Mouse (Mus musculus): ENCODE data around the gene Shc2. TPM values are rescaled to one million over a fixed set of nuclear protein-coding genes. Genes with fewer than 3 reads are reported as not detected.

Gene Shc2
- polyA plus RNA-seq, 1 experiment from 2014 or later, result 2.7 TPM

- H3K36me3 ChIP-seq, result no peaks in the 10 kb centered on the region
- WGBS, result 69% methylated on average over 9 of the region's 9 CpGs
- no peak overlapping the region for H3K4me3 ChIP-seq
- 0 out of 2 replicates have a peak, but pooled peaks cover 3% of the 10 kb centered on the region for H3K9me3 ChIP-seq (replicated peaks)
- H3K4me2 ChIP-seq, result no peak overlapping the region
- ATAC-seq (ENCODE audit: insufficient number of reproducible peaks, low FRiP score), result no peak
- H3K9ac ChIP-seq, result no peak overlapping the region
- no peak overlapping the region for H3K27ac ChIP-seq (ENCODE audit: poor library complexity, severe bottlenecking)
- peaks cover 20% of the 10 kb centered on the region for H3K27me3 ChIP-seq (replicated peaks)
- no peaks in the 10 kb centered on the region for H3K4me1 ChIP-seq (replicated peaks)
Measured at GRCm38 (mm10) chr10:79578276-79578675, 59.4 kb downstream of the Shc2 start.

DNA sequence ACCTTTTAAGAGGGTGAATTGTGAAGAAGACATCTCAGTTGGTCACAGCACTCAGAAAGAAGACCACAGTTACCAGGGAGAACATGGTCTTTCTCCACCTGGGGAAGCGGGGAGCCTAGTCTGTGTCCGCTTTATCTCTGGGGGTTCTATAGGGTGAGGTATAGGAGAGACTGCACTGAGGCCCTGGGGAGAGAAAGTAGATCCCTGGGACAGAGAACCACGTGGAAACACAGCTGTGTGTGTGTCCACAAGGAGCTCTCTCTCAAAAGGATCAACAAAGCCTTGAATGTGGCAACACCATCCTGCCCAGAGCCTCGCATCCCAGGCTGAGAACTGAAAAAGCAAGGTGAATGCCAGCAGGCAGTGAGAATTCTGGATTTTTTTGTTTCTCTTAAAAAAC is 60.3 kb downstream of the Shc2 start:
- peaks cover 20% of the 10 kb centered on the region for H3K27me3 ChIP-seq (replicated peaks)
- H3K9me3 ChIP-seq (replicated peaks), result 0 out of 2 replicates have a peak, but pooled peaks cover 3% of the 10 kb centered on the region
- no peak overlapping the region for H3K4me2 ChIP-seq
- H3K9ac ChIP-seq, result no peak overlapping the region
- H3K4me1 ChIP-seq (replicated peaks), result no peaks in the 10 kb centered on the region
- H3K27ac ChIP-seq (ENCODE audit: poor library complexity, severe bottlenecking), result no peak overlapping the region
- ATAC-seq (ENCODE audit: insufficient number of reproducible peaks, low FRiP score), result no peak
- no peak overlapping the region for H3K4me3 ChIP-seq
- WGBS, result 69% methylated on average over 4 of the region's 4 CpGs
- no peaks in the 10 kb centered on the region for H3K36me3 ChIP-seq

GRCm38 (mm10) chr10:79575754-79576153 is 62.0 kb downstream of the Shc2 start:
- ATAC-seq (ENCODE audit: insufficient number of reproducible peaks, low FRiP score), result no peak
- Histone ChIP-seq H3K4me1 (replicated peaks) (no peaks in the 10 kb centered on the region), H3K9me3 (replicated peaks) (peaks cover 5% of the 10 kb centered on the region; the same call in 1 of the 2 replicates), H3K27ac (ENCODE audit: poor library complexity, severe bottlenecking) (no peak overlapping the region), H3K36me3 (no peaks in the 10 kb centered on the region), H3K27me3 (replicated peaks) (peaks cover 18% of the 10 kb centered on the region), H3K4me3 (no peak overlapping the region), H3K4me2 (no peak overlapping the region), H3K9ac (no peak overlapping the region)
- WGBS, result 80% methylated on average over 6 of the region's 6 CpGs

DNA sequence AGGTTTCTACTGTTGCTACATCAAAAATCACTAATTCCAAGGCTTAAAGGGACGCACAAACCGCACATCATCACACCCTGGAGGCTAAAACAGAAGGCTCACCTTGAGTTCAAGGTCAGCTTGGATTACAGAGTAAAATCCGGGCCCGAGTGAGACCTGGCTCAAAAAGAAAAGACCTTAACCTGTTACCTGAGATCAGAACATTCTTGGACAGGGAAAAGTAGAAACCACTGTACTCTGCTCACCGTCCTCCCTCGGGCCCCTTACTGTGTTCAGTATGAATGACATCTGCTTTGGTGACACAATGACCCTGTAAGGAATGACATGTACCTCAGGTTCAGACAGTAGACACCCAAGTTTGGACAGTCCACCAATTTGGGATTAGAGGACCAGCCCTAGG is 62.9 kb downstream of the Shc2 start:
- Histone ChIP-seq H3K4me3 (no peak overlapping the region), H3K27me3 (replicated peaks) (peaks cover 10% of the 10 kb centered on the region), H3K9ac (no peak overlapping the region), H3K9me3 (replicated peaks) (peaks cover 6% of the 10 kb centered on the region; the same call in 1 of the 2 replicates), H3K27ac (ENCODE audit: poor library complexity, severe bottlenecking) (no peak overlapping the region), H3K4me2 (no peak overlapping the region), H3K4me1 (replicated peaks) (no peaks in the 10 kb centered on the region), H3K36me3 (no peaks in the 10 kb centered on the region)
- WGBS, result 82% methylated on average over 6 of the region's 6 CpGs
- no peak for ATAC-seq (ENCODE audit: insufficient number of reproducible peaks, low FRiP score)

GRCm38 (mm10) chr10:79574350-79574749 is 63.4 kb downstream of the Shc2 start:
- Histone ChIP-seq H3K27me3 (replicated peaks) (peaks cover 7% of the 10 kb centered on the region), H3K9ac (no peak overlapping the region), H3K4me1 (replicated peaks) (no peaks in the 10 kb centered on the region), H3K4me2 (no peak overlapping the region), H3K36me3 (no peaks in the 10 kb centered on the region), H3K9me3 (replicated peaks) (peaks cover 6% of the 10 kb centered on the region; the same call in 1 of the 2 replicates), H3K4me3 (no peak overlapping the region), H3K27ac (ENCODE audit: poor library complexity, severe bottlenecking) (no peak overlapping the region)
- no peak for ATAC-seq (ENCODE audit: insufficient number of reproducible peaks, low FRiP score)
- WGBS, result 76% methylated on average over 8 of the region's 8 CpGs

- Histone ChIP-seq H3K4me2 (no peak overlapping the region), H3K4me1 (replicated peaks) (no peaks in the 10 kb centered on the region), H3K27me3 (replicated peaks) (no peaks in the 10 kb centered on the region), H3K4me3 (no peak overlapping the region), H3K9me3 (replicated peaks) (peaks cover 6% of the 10 kb centered on the region; the same call in 1 of the 2 replicates), H3K9ac (no peak overlapping the region), H3K27ac (ENCODE audit: poor library complexity, severe bottlenecking) (no peak overlapping the region), H3K36me3 (no peaks in the 10 kb centered on the region)
- 79% methylated on average over 6 of the region's 6 CpGs for WGBS
- no peak for ATAC-seq (ENCODE audit: insufficient number of reproducible peaks, low FRiP score)
Measured at GRCm38 (mm10) chr10:79573611-79574010, 64.1 kb downstream of the Shc2 start.

- H3K27ac ChIP-seq (ENCODE audit: poor library complexity, severe bottlenecking), result no peak overlapping the region
- H3K4me2 ChIP-seq, result no peak overlapping the region
- no peaks in the 10 kb centered on the region for H3K27me3 ChIP-seq (replicated peaks)
- no peak overlapping the region for H3K4me3 ChIP-seq
- no peaks in the 10 kb centered on the region for H3K4me1 ChIP-seq (replicated peaks)
- WGBS, result 86% methylated on average over 2 of the region's 2 CpGs
- H3K36me3 ChIP-seq, result no peaks in the 10 kb centered on the region
- no peak overlapping the region for H3K9ac ChIP-seq
- ATAC-seq (ENCODE audit: insufficient number of reproducible peaks, low FRiP score), result no peak
- H3K9me3 ChIP-seq (replicated peaks), result peaks cover 3% of the 10 kb centered on the region; the same call in 1 of the 2 replicates
Measured at GRCm38 (mm10) chr10:79571314-79571713, 66.4 kb downstream of the Shc2 start.

DNA sequence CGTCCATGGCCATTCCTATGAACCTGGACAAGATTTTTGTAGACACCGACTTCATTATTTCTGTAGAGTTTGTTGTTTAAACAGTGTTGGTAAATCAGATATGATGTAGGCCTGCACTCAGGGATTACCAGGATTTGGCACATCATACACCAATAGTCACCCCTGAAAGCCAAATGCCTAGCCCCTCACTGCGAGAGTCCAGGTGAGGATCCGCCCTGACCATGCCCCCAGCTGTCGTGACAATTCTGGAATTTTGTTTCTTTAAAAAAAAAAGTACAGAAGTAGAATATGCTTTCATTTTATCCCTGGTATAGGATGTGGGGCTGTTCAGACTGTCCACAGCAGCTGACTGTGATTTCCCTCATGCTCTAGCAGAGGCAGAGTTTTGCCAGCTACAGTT is 67.8 kb downstream of the Shc2 start:
- Histone ChIP-seq H3K27me3 (replicated peaks) (no peaks in the 10 kb centered on the region), H3K9me3 (replicated peaks) (peaks cover 3% of the 10 kb centered on the region; the same call in 1 of the 2 replicates), H3K27ac (ENCODE audit: poor library complexity, severe bottlenecking) (no peak overlapping the region), H3K4me3 (no peak overlapping the region), H3K36me3 (no peaks in the 10 kb centered on the region), H3K9ac (no peak overlapping the region), H3K4me1 (replicated peaks) (no peaks in the 10 kb centered on the region), H3K4me2 (no peak overlapping the region)
- 82% methylated on average over 5 of the region's 5 CpGs for WGBS
- ATAC-seq (ENCODE audit: insufficient number of reproducible peaks, low FRiP score), result no peak

Other genes with a start within 250 kb of the Shc2 start
- not detected in 2 replicates for gene Vmn2r83, start 169.2 kb downstream of the Shc2 start, polyA plus RNA-seq (2016; fragmentation: Nextera tagmentation; extraction: Ambion mirVana)
- gene Plpp2, start 104.1 kb downstream of the Shc2 start, polyA plus RNA-seq (2016; fragmentation: Nextera tagmentation; extraction: Ambion mirVana), result 12.0 and 12.3 TPM in 2 replicates
- gene Mier2, start 82.7 kb downstream of the Shc2 start, polyA plus RNA-seq (2016; fragmentation: Nextera tagmentation; extraction: Ambion mirVana), result 38.2 and 38.7 TPM in 2 replicates
- gene Theg, start 50.6 kb downstream of the Shc2 start, polyA plus RNA-seq (2016; fragmentation: Nextera tagmentation; extraction: Ambion mirVana), result not detected in 2 replicates
- gene C2cd4c, start 23.9 kb downstream of the Shc2 start, polyA plus RNA-seq (2016; fragmentation: Nextera tagmentation; extraction: Ambion mirVana), result not detected in 2 replicates
- gene Odf3l2, start 7.8 kb upstream of the Shc2 start, polyA plus RNA-seq (2016; fragmentation: Nextera tagmentation; extraction: Ambion mirVana), result not detected in 2 replicates
- 0.23 and 1.0 TPM in 2 replicates for gene Madcam1, start 26.6 kb upstream of the Shc2 start, polyA plus RNA-seq (2016; fragmentation: Nextera tagmentation; extraction: Ambion mirVana)
- gene Tpgs1, start 31.5 kb upstream of the Shc2 start, polyA plus RNA-seq (2016; fragmentation: Nextera tagmentation; extraction: Ambion mirVana), result 41.9 and 46.0 TPM in 2 replicates
- 151 and 152 TPM in 2 replicates for gene Cdc34, start 44.3 kb upstream of the Shc2 start, polyA plus RNA-seq (2016; fragmentation: Nextera tagmentation; extraction: Ambion mirVana)
- gene Gzmm, start 51.1 kb upstream of the Shc2 start, polyA plus RNA-seq (2016; fragmentation: Nextera tagmentation; extraction: Ambion mirVana), result 0.78 and 0.83 TPM in 2 replicates
- gene Bsg, start 66.6 kb upstream of the Shc2 start, polyA plus RNA-seq (2016; fragmentation: Nextera tagmentation; extraction: Ambion mirVana), result 1,289 and 1,310 TPM in 2 replicates
- gene Hcn2, start 78.7 kb upstream of the Shc2 start, polyA plus RNA-seq (2016; fragmentation: Nextera tagmentation; extraction: Ambion mirVana), result not detected in 2 replicates
- gene Polrmt, start 108.7 kb upstream of the Shc2 start, polyA plus RNA-seq (2016; fragmentation: Nextera tagmentation; extraction: Ambion mirVana), result 35.4 and 35.9 TPM in 2 replicates
- gene Fgf22, start 117.2 kb upstream of the Shc2 start, polyA plus RNA-seq (2016; fragmentation: Nextera tagmentation; extraction: Ambion mirVana), result 0.22 and 0.38 TPM in 2 replicates
- 78.7 and 78.9 TPM in 2 replicates for gene Rnf126, start 129.0 kb upstream of the Shc2 start, polyA plus RNA-seq (2016; fragmentation: Nextera tagmentation; extraction: Ambion mirVana)
- gene Fstl3, start 139.4 kb upstream of the Shc2 start, polyA plus RNA-seq (2016; fragmentation: Nextera tagmentation; extraction: Ambion mirVana), result 21.1 and 21.9 TPM in 2 replicates
- 0.24 TPM in 1 of 2 replicates, not detected in the other for gene Prss57, start 153.0 kb upstream of the Shc2 start, polyA plus RNA-seq (2016; fragmentation: Nextera tagmentation; extraction: Ambion mirVana)
- gene Palm, start 155.7 kb upstream of the Shc2 start, polyA plus RNA-seq (2016; fragmentation: Nextera tagmentation; extraction: Ambion mirVana), result 72.4 and 80.8 TPM in 2 replicates
- gene Misp, start 183.1 kb upstream of the Shc2 start, polyA plus RNA-seq (2016; fragmentation: Nextera tagmentation; extraction: Ambion mirVana), result 0.40 and 0.60 TPM in 2 replicates
- gene Ptbp1, start 216.5 kb upstream of the Shc2 start, polyA plus RNA-seq (2016; fragmentation: Nextera tagmentation; extraction: Ambion mirVana), result 139 and 142 TPM in 2 replicates
- 1.8 and 2.0 TPM in 2 replicates for gene Prtn3, start 236.6 kb upstream of the Shc2 start, polyA plus RNA-seq (2016; fragmentation: Nextera tagmentation; extraction: Ambion mirVana)
- 14.2 and 15.5 TPM in 2 replicates for gene Plppr3, start 236.7 kb upstream of the Shc2 start, polyA plus RNA-seq (2016; fragmentation: Nextera tagmentation; extraction: Ambion mirVana)
- gene Elane, start 248.3 kb upstream of the Shc2 start, polyA plus RNA-seq (2016; fragmentation: Nextera tagmentation; extraction: Ambion mirVana), result 0.47 TPM in 1 of 2 replicates, not detected in the other

All from heart, embryonic 12.5 days (tissue).